In genomic region chr11:4571491-4571901, GRCm38 (mm10) we compare ENCODE assay signal across 15 mouse cellular contexts. TPM values are rescaled to one million over a fixed set of nuclear protein-coding genes. Genes with fewer than 3 reads are reported as not detected.
DNase-seq lines count a peak whose midpoint lies in the region; ATAC-seq and TF ChIP-seq lines count a peak whose summit lies in the region.
"Had no signal": no experiment of that assay in that cellular context is flagged by ENCODE, and none has a peak within 500 bp of the region (broad histone marks: within the 10 kb centered on the region; RNA-seq: fewer than 3 reads in every experiment).

No protein-coding gene starts in this region.

- no peak overlapping the region for H3K4me2 ChIP-seq in liver, embryonic 12.5 days
- H3K4me2 ChIP-seq in liver, embryonic 14.5 days (ENCODE audit: low read depth), result no peak overlapping the region
- H3K4me2 ChIP-seq in neural tube, embryonic 15.5 days, result no peak overlapping the region
- H3K4me2 ChIP-seq: forebrain, embryonic 13.5 days; hindbrain, embryonic 13.5 days; limb, embryonic 13.5 days had no signal

- intact Hi-C loops in gastrocnemius, postnatal 36 days (cut with DNase I), result no loop called here

- H3K36me3 ChIP-seq in liver, embryonic 12.5 days, result peaks cover 5% of the 10 kb centered on the region; the same call in 1 of the 2 replicates
- H3K36me3 ChIP-seq in liver, embryonic 14.5 days (replicated peaks; ENCODE audit: control insufficient read depth, insufficient read depth, low read depth), result 0 out of 2 replicates have a peak, but pooled peaks cover 3% of the 10 kb centered on the region
- H3K36me3 ChIP-seq in neural tube, embryonic 15.5 days, result no peaks in the 10 kb centered on the region
- H3K36me3 ChIP-seq: hindbrain, embryonic 13.5 days; limb, embryonic 13.5 days had no signal

- H3K9me3 ChIP-seq in liver, embryonic 12.5 days (replicated peaks), result no peaks in the 10 kb centered on the region
- H3K9me3 ChIP-seq in liver, embryonic 14.5 days (ENCODE audit: control insufficient read depth, low read length), result no peaks in the 10 kb centered on the region
- H3K9me3 ChIP-seq in neural tube, embryonic 15.5 days (replicated peaks), result no peaks in the 10 kb centered on the region
- H3K9me3 ChIP-seq: forebrain, embryonic 13.5 days; hindbrain, embryonic 13.5 days; limb, embryonic 13.5 days had no signal

- no peak overlapping the region for H3K4me3 ChIP-seq in liver, embryonic 12.5 days
- no peak overlapping the region for H3K4me3 ChIP-seq in liver, embryonic 14.5 days (ENCODE audit: insufficient read depth in 1 of 2, low read depth in 2 of 2, low read length in 2 of 2)
- H3K4me3 ChIP-seq in neural tube, embryonic 15.5 days (replicated peaks), result no peak overlapping the region
- H3K4me3 ChIP-seq: forebrain, embryonic 13.5 days; hindbrain, embryonic 13.5 days; limb, embryonic 13.5 days had no signal

- H3K27me3 ChIP-seq in liver, embryonic 12.5 days (replicated peaks), result no peaks in the 10 kb centered on the region
- H3K27me3 ChIP-seq in liver, embryonic 14.5 days (ENCODE audit: control insufficient read depth, insufficient read depth, low read length), result no peaks in the 10 kb centered on the region
- H3K27me3 ChIP-seq in neural tube, embryonic 15.5 days (replicated peaks), result no peaks in the 10 kb centered on the region
- H3K27me3 ChIP-seq: forebrain, embryonic 13.5 days; hindbrain, embryonic 13.5 days; limb, embryonic 13.5 days had no signal

- 62% methylated on average over 4 of the region's 4 CpGs for WGBS in liver, embryonic 12.5 days (ENCODE audit: insufficient replicate concordance)
- WGBS in liver, embryonic 14.5 days (ENCODE audit: insufficient replicate concordance), result 60% methylated on average over 4 of the region's 4 CpGs
- WGBS in neural tube, embryonic 15.5 days, result 74% methylated on average over 4 of the region's 4 CpGs

- no peak for ATAC-seq in liver, embryonic 12.5 days
- ATAC-seq in liver, embryonic 14.5 days (ENCODE audit: insufficient read depth), result no peak
- no peak for ATAC-seq in neural tube, embryonic 15.5 days (ENCODE audit: low FRiP score)
- ATAC-seq: forebrain, embryonic 13.5 days had no signal

- H3K27ac ChIP-seq in liver, embryonic 12.5 days, result peak overlapping the region; percentile 67
- peak overlapping the region; percentile 51 for H3K27ac ChIP-seq in liver, embryonic 14.5 days
- no peak overlapping the region for H3K27ac ChIP-seq in neural tube, embryonic 15.5 days (replicated peaks)
- H3K27ac ChIP-seq: forebrain, embryonic 13.5 days; hindbrain, embryonic 13.5 days; limb, embryonic 13.5 days had no signal

- TF ChIP-seq EP300 in liver, embryonic 14.5 days (IDR thresholded peaks at IDR 0.05; ENCODE audit: low read depth), result no peak

- H3K9ac ChIP-seq in liver, embryonic 12.5 days, result no peak overlapping the region
- no peak overlapping the region; the same call in 1 of the 2 replicates for H3K9ac ChIP-seq in liver, embryonic 14.5 days (replicated peaks)
- H3K9ac ChIP-seq in neural tube, embryonic 15.5 days (replicated peaks), result no peak overlapping the region
- H3K9ac ChIP-seq: forebrain, embryonic 13.5 days; hindbrain, embryonic 13.5 days; limb, embryonic 13.5 days had no signal

- TF ChIP-seq CTCF in liver, embryonic 14.5 days (IDR thresholded peaks at IDR 0.05; ENCODE audit: low read depth), result no peak

- DNase-seq in gastrocnemius, postnatal 25 days, result peak; percentile 38
- no peak for DNase-seq in gastrocnemius, postnatal 36 days
- DNase-seq in liver, result no peak
- DNase-seq in gonadal fat pad, adult 2 months (ENCODE audit: low read depth), result peak; percentile 57
- no peak for DNase-seq in liver, embryonic 14.5 days (ENCODE audit: low read depth in 3 of 3, low spot score in 3 of 3)
- DNase-seq in adrenal gland, postnatal 36 days, result no peak
- DNase-seq: kidney, adult 9 months had no signal

- H3K4me1 ChIP-seq in liver, embryonic 12.5 days, result peaks cover 76% of the 10 kb centered on the region
- H3K4me1 ChIP-seq in liver, embryonic 14.5 days (replicated peaks; ENCODE audit: control insufficient read depth in 2 of 2, insufficient read depth in 2 of 2, low read length in 1 of 2), result peaks cover 35 to 38% of the 10 kb centered on the region in 2 experiments
- peaks cover 11% of the 10 kb centered on the region for H3K4me1 ChIP-seq in neural tube, embryonic 15.5 days

RNA-seq across cellular contexts. Expression of gene Mtmr3, which starts 23.2 kb away (rescaled TPM):
- 10 to 100 TPM; 36.5 to 41.4 TPM for total RNA-seq in gastrocnemius, postnatal 25 days (2021)
- 10 to 100 TPM; 42.5 to 43.2 TPM for total RNA-seq in gastrocnemius, postnatal 36 days (2021)
- 38.8 and 41.4 TPM in 2 replicates for polyA plus RNA-seq in liver, embryonic 12.5 days (2016; fragmentation: Nextera tagmentation; extraction: Ambion mirVana)
- polyA plus RNA-seq in gonadal fat pad, adult 2 months (2012; rRNA removed), result 33.3 and 34.1 TPM in 2 replicates
- polyA plus RNA-seq in liver, embryonic 14.5 days (2012; rRNA removed), result 18.0 and 20.3 TPM in 2 replicates
- polyA plus RNA-seq in liver, embryonic 14.5 days (2014; fragmentation: Nextera tagmentation; extraction: Ambion mirVana), result 24.3 and 27.2 TPM in 2 replicates
- 26.6 and 27.3 TPM in 2 replicates for polyA plus RNA-seq in neural tube, embryonic 15.5 days (2015; fragmentation: Nextera tagmentation; extraction: Ambion mirVana)
- total RNA-seq in adrenal gland, postnatal 36 days (2021), result 10 to 100 TPM; 55.6 to 64.4 TPM

RNA-seq across cellular contexts. Expression of gene Gm11032, which starts 48.4 kb away (rescaled TPM):
- total RNA-seq in gastrocnemius, postnatal 25 days (2021), result not detected
- not detected for total RNA-seq in gastrocnemius, postnatal 36 days (2021)
- not detected in 2 replicates for polyA plus RNA-seq in liver, embryonic 12.5 days (2016; fragmentation: Nextera tagmentation; extraction: Ambion mirVana)
- polyA plus RNA-seq in gonadal fat pad, adult 2 months (2012; rRNA removed), result not detected in 2 replicates
- polyA plus RNA-seq in liver, embryonic 14.5 days (2012; rRNA removed), result not detected in 2 replicates
- polyA plus RNA-seq in liver, embryonic 14.5 days (2014; fragmentation: Nextera tagmentation; extraction: Ambion mirVana), result not detected in 2 replicates
- polyA plus RNA-seq in neural tube, embryonic 15.5 days (2015; fragmentation: Nextera tagmentation; extraction: Ambion mirVana), result not detected in 2 replicates
- not detected for total RNA-seq in adrenal gland, postnatal 36 days (2021)
- polyA plus RNA-seq: cortical plate, adult 2 months; forebrain, embryonic 13.5 days; hindbrain, embryonic 13.5 days; limb, embryonic 13.5 days; neural tube, embryonic 11.5 days; spleen, adult 2 months had no signal

Comparison
In these comparisons a context has a peak if more than half of its experiments do, and no peak if none do; other contexts are left out.
1. DNase-seq: peak in gastrocnemius, postnatal 25 days (single experiment) and gonadal fat pad, adult 2 months (single experiment); none in gastrocnemius, postnatal 36 days (0 of 2), liver (single experiment), liver, embryonic 14.5 days (0 of 3) and adrenal gland, postnatal 36 days (0 of 2).